Mouse (Mus musculus): ENCODE measurements at regions not wholly inside any gene's neighbourhood (a gene's known extent, or its start where the extent isn't known, plus 50 kb on each side); places are given as distances from the start of the nearest gene placed in this dataset.

- Histone ChIP-seq H3K27ac (ENCODE audit: insufficient read depth, low read length) (no peak overlapping the region), H3K4me3 (ENCODE audit: insufficient read depth, low read length) (no peak overlapping the region), H3K4me1 (ENCODE audit: control insufficient read depth, insufficient read depth, low read length) (no peaks in the 10 kb centered on the region; the same call in 1 of the 2 replicates)
Observed at GRCm38 (mm10) chr12:109958357-109959085, 320.3 kb upstream of the Dio3 start.

DNA sequence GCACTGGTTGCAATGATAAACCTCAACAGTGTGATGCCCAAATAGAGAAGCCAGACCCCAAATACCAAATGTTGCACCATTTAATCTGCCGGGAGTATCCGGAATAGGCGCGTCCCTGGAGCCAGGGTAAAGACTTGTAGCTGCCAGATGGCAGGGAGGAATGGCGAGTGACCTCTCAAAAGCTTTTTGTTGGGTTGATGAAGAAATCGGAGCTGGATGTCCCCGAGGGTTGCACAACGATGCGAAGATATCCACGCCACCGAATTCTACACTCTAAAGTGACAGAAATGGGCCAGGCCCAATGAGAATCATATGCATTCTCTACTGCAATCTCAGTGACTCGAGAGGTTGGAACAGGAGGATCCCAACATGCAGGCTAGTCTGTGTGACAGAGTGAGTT lies 312.1 kb upstream of the Dio3 start:
- peaks cover 3% of the 10 kb centered on the region for H3K4me1 ChIP-seq (ENCODE audit: control insufficient read depth, insufficient read depth, low read length)
- no peak overlapping the region for H3K27ac ChIP-seq (ENCODE audit: insufficient read depth, low read length)
- TF ChIP-seq POLR2A (IDR thresholded peaks at IDR 0.05; ENCODE audit: extremely low read depth, insufficient read depth, low read length) (no peak), CTCF (IDR thresholded peaks at IDR 0.05; ENCODE audit: extremely low read depth, insufficient read depth, low read length) (no peak)
- no peak overlapping the region for H3K4me3 ChIP-seq (ENCODE audit: insufficient read depth, low read length)

More at GRCm38 (mm10) chr12:109958357-109959085, 320.3 kb upstream of the Dio3 start:
- TF ChIP-seq POLR2A (IDR thresholded peaks at IDR 0.05; ENCODE audit: extremely low read depth, insufficient read depth, low read length) (no peak), CTCF (IDR thresholded peaks at IDR 0.05; ENCODE audit: extremely low read depth, insufficient read depth, low read length) (0 out of 2 replicates have a peak, but pooled peaks have one; percentile 40)

GRCm38 (mm10) chr12:109968303-109968702 lies 310.6 kb upstream of the Dio3 start:
- Histone ChIP-seq H3K4me1 (ENCODE audit: control insufficient read depth, insufficient read depth, low read length) (peaks cover 4% of the 10 kb centered on the region), H3K4me3 (ENCODE audit: insufficient read depth, low read length) (no peak overlapping the region), H3K27ac (ENCODE audit: insufficient read depth, low read length) (no peak overlapping the region)
- TF ChIP-seq POLR2A (IDR thresholded peaks at IDR 0.05; ENCODE audit: extremely low read depth, insufficient read depth, low read length), result no peak
- no peak for TF ChIP-seq CTCF (IDR thresholded peaks at IDR 0.05; ENCODE audit: extremely low read depth, insufficient read depth, low read length)

- Histone ChIP-seq H3K4me3 (ENCODE audit: insufficient read depth, low read length) (no peak overlapping the region), H3K4me1 (ENCODE audit: control insufficient read depth, insufficient read depth, low read length) (peaks cover 7% of the 10 kb centered on the region), H3K27ac (ENCODE audit: insufficient read depth, low read length) (no peak overlapping the region)
- TF ChIP-seq POLR2A (IDR thresholded peaks at IDR 0.05; ENCODE audit: extremely low read depth, insufficient read depth, low read length), result no peak
Observed at GRCm38 (mm10) chr12:109971508-109971907, 307.4 kb upstream of the Dio3 start.

DNA sequence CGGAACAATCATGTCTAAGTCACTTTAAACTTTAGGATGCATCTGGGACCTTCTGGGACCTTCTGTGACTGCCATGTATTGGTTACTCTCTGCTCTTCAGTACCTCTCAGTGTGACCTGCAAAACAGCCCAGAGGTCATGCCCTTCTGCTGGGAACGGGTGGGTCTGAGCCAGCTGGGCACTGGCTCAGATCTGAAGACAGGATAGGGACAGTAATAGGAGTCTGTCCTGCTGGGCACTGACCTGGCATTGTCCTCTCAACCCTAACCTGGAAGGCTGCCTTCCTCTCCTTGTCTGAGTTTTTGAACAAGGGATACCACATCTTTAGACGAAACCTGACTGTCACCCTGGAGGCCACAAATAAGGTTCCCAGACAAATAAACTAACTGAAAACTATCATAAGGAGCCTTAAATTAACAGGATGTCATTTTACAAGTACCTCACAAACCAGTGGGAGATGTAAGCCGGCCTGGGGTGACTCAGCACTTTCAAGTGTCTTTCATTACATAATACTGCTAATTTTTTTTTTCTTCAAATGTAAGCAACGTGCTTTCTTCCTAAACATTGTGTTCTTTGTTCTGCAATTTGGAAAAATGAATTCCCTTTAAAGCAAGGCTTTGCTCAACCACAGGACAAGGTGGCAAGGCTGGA lies 306.4 kb upstream of the Dio3 start:
- Histone ChIP-seq H3K4me3 (ENCODE audit: insufficient read depth, low read length) (no peak overlapping the region), H3K27ac (ENCODE audit: insufficient read depth, low read length) (0 out of 2 replicates have a peak overlapping the region, but pooled peaks have one; percentile 1), H3K4me1 (ENCODE audit: control insufficient read depth, insufficient read depth, low read length) (peaks cover 7% of the 10 kb centered on the region)
- TF ChIP-seq POLR2A (IDR thresholded peaks at IDR 0.05; ENCODE audit: extremely low read depth, insufficient read depth, low read length) (no peak), CTCF (IDR thresholded peaks at IDR 0.05; ENCODE audit: extremely low read depth, insufficient read depth, low read length) (no peak)

DNA sequence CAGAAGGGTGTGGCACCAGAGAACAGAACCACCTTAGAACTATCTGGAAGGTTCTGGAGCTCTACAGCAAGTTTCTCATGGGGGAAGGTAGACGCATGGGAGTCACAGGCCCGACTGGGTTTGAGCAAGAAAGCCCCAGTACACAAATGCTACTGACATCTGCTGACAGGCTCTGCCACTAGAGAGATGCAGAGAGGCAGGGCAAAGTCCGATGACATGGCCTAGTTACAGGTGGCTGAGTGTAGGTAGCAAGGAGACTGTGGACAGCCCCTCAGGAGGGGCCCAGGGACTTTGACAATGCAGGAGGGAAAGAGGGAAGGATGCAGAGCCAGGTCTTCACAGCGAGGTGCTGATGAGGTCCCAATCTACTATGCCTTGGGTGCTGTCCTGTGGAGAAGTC lies 305.3 kb upstream of the Dio3 start:
- H3K4me1 ChIP-seq (ENCODE audit: control insufficient read depth, insufficient read depth, low read length), result peaks cover 7% of the 10 kb centered on the region
- H3K4me3 ChIP-seq (ENCODE audit: insufficient read depth, low read length), result no peak overlapping the region
- H3K27ac ChIP-seq (ENCODE audit: insufficient read depth, low read length), result no peak overlapping the region
- no peak for TF ChIP-seq CTCF (IDR thresholded peaks at IDR 0.05; ENCODE audit: extremely low read depth, insufficient read depth, low read length)
- TF ChIP-seq POLR2A (IDR thresholded peaks at IDR 0.05; ENCODE audit: extremely low read depth, insufficient read depth, low read length), result no peak

GRCm38 (mm10) chr12:109975176-109975972 lies 303.5 kb upstream of the Dio3 start:
- Histone ChIP-seq H3K4me1 (ENCODE audit: control insufficient read depth, insufficient read depth, low read length) (peaks cover 4% of the 10 kb centered on the region), H3K4me3 (ENCODE audit: insufficient read depth, low read length) (no peak overlapping the region), H3K27ac (ENCODE audit: insufficient read depth, low read length) (no peak overlapping the region)
- TF ChIP-seq CTCF (IDR thresholded peaks at IDR 0.05; ENCODE audit: extremely low read depth, insufficient read depth, low read length) (no peak), POLR2A (IDR thresholded peaks at IDR 0.05; ENCODE audit: extremely low read depth, insufficient read depth, low read length) (no peak)

DNA sequence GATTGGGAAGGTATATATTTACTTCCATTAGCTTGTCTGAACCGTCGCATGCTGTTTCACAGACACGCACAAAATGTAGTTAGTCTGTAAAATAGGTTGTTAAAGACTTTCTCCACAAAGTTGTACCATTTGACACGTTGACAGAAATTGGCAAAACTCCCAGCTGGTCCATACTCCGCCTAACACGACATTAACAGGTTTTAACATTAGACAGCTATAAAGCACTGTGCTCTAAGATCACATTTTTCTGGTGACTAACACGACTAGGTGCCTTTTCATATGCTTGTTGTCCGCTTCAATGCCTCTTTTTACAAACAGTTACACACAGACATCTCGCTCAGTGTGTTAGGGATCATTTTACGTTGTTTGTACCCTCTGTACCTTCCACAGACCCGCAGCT lies 294.2 kb upstream of the Dio3 start:
- H3K4me1 ChIP-seq (ENCODE audit: control insufficient read depth, insufficient read depth, low read length), result no peaks in the 10 kb centered on the region
- no peak overlapping the region for H3K4me3 ChIP-seq (ENCODE audit: insufficient read depth, low read length)
- H3K27ac ChIP-seq (ENCODE audit: insufficient read depth, low read length), result no peak overlapping the region
- TF ChIP-seq CTCF (IDR thresholded peaks at IDR 0.05; ENCODE audit: extremely low read depth, insufficient read depth, low read length) (no peak), POLR2A (IDR thresholded peaks at IDR 0.05; ENCODE audit: extremely low read depth, insufficient read depth, low read length) (no peak)

- Histone ChIP-seq H3K27ac (ENCODE audit: insufficient read depth, low read length) (no peak overlapping the region), H3K4me1 (ENCODE audit: control insufficient read depth, insufficient read depth, low read length) (no peaks in the 10 kb centered on the region), H3K4me3 (ENCODE audit: insufficient read depth, low read length) (no peak overlapping the region)
- TF ChIP-seq CTCF (IDR thresholded peaks at IDR 0.05; ENCODE audit: extremely low read depth, insufficient read depth, low read length) (no peak), POLR2A (IDR thresholded peaks at IDR 0.05; ENCODE audit: extremely low read depth, insufficient read depth, low read length) (no peak)
Observed at GRCm38 (mm10) chr12:109993410-109993809, 285.5 kb upstream of the Dio3 start.

Measured in cortical plate, adult 2 months (tissue).